Mouse (Mus musculus) hindbrain, embryonic 11.5 days (tissue): ENCODE measurements around the gene Padi1. TPM values are rescaled to one million over a fixed set of nuclear protein-coding genes. Genes with fewer than 3 reads are reported as not detected.
A peak's percentile ranks its signal among the peaks of the same experiment; 100 is the strongest.

Experiments used
- ATAC-seq: fragments of 200-750 bp; cut with Nextera tagmentation; 2 replicates; pipeline ENCODE4 v1.8.0; 2017; ENCODE audit warnings: mild to moderate bottlenecking, moderate TSS enrichment, moderate library complexity; ENCODE audit not compliant: low FRiP score
- DNase-seq: peaks from one replicate; pipeline ENCODE4 v3.0.0-alpha.2; 2015; ENCODE audit warnings: low spot score
- H3K27ac ChIP-seq: fragments of 300-500 bp; sonication (generic); 2 replicates; pipeline ENCODE4 v1.5.1; 2014; ENCODE audit warnings: mild to moderate bottlenecking, low read depth, low read length
- H3K27me3 ChIP-seq: fragments of 300-500 bp; sonication (generic); 2 replicates; pipeline ENCODE4 v1.6.1; 2014; ENCODE audit warnings: mild to moderate bottlenecking, low read length, moderate library complexity, mixed read lengths; ENCODE audit not compliant: control insufficient read depth, insufficient read depth
- H3K36me3 ChIP-seq: fragments of 300-500 bp; sonication (generic); 2 replicates; pipeline ENCODE4 v1.6.1; 2014; ENCODE audit warnings: mild to moderate bottlenecking, low read length, moderate library complexity, mixed read lengths; ENCODE audit not compliant: control insufficient read depth, insufficient read depth
- H3K4me1 ChIP-seq: fragments of 300-500 bp; sonication (generic); replicated peaks from 2 replicates; pipeline ENCODE4 v1.6.1; 2014; ENCODE audit warnings: low read length, mixed read lengths; ENCODE audit not compliant: control insufficient read depth, insufficient read depth
- H3K4me2 ChIP-seq: fragments of 300-500 bp; sonication (generic); replicated peaks from 2 replicates; pipeline ENCODE4 v1.6.1; 2014; ENCODE audit warnings: mild to moderate bottlenecking, low read depth, low read length
- H3K4me3 ChIP-seq: fragments of 300-500 bp; sonication (generic); 2 replicates; pipeline ENCODE4 v1.5.1; 2014; ENCODE audit warnings: low read depth, low read length
- H3K9ac ChIP-seq: fragments of 300-500 bp; sonication (generic); 2 replicates; pipeline ENCODE4 v1.6.1; 2014; ENCODE audit warnings: low read depth, low read length
- H3K9me3 ChIP-seq: fragments of 300-500 bp; sonication (generic); 2 replicates; pipeline ENCODE4 v1.6.1; 2016; ENCODE audit warnings: low read length; ENCODE audit not compliant: control insufficient read depth
- WGBS: fragments of 180-500 bp; shearing (Covaris S2); extraction: QIAGEN DNeasy Blood & Tissue Kit; methylation state at CpG from one replicate; pipeline ENCODE4 v1.1.7; 2014; 5-methylcytosine and 5-hydroxymethylcytosine counted together
- polyA plus RNA-seq: library from polyadenylated mRNA; unstranded; fragments of >200 nt; fragmentation: Nextera tagmentation; extraction: Ambion mirVana; gene quantifications from 2 replicates; pipeline ENCODE4 v1.2.1, GENCODE M21; 2014

The Padi1 gene
- polyA plus RNA-seq, 1 experiment from 2014 or later: 0.05 TPM

- Histone ChIP-seq H3K4me2 (no peak overlapping the region), H3K36me3 (no peaks in the 10 kb centered on the region), H3K27ac (no peak overlapping the region), H3K4me3 (no peak overlapping the region), H3K9me3 (no peaks in the 10 kb centered on the region), H3K4me1 (0 out of 2 replicates have a peak, but pooled peaks cover 4% of the 10 kb centered on the region), H3K9ac (no peak overlapping the region), H3K27me3 (no peaks in the 10 kb centered on the region)
- DNase-seq: no peak
- ATAC-seq: no peak
- WGBS: 85% methylated on average over 3 of the region's 3 CpGs
Measured at GRCm38 (mm10) chr4:140871376-140871775, 25.8 kb upstream of the Padi1 start.

GRCm38 (mm10) chr4:140870876-140871275 is 25.3 kb upstream of the Padi1 start:
- Histone ChIP-seq H3K9ac (no peak overlapping the region), H3K36me3 (no peaks in the 10 kb centered on the region), H3K27me3 (no peaks in the 10 kb centered on the region), H3K9me3 (no peaks in the 10 kb centered on the region), H3K4me1 (0 out of 2 replicates have a peak, but pooled peaks cover 4% of the 10 kb centered on the region), H3K4me2 (no peak overlapping the region), H3K27ac (no peak overlapping the region), H3K4me3 (no peak overlapping the region)
- DNase-seq (no peak), ATAC-seq (no peak)
- 84% methylated on average over 7 of the region's 7 CpGs for WGBS

- Histone ChIP-seq H3K27me3 (no peaks in the 10 kb centered on the region), H3K4me3 (no peak overlapping the region), H3K4me2 (no peak overlapping the region), H3K4me1 (0 out of 2 replicates have a peak, but pooled peaks cover 4% of the 10 kb centered on the region), H3K36me3 (no peaks in the 10 kb centered on the region), H3K9me3 (no peaks in the 10 kb centered on the region), H3K27ac (no peak overlapping the region), H3K9ac (no peak overlapping the region)
- 94% methylated on average over 8 of the region's 8 CpGs for WGBS
- no peak for DNase-seq
- no peak for ATAC-seq
Measured at GRCm38 (mm10) chr4:140869945-140870344, 24.4 kb upstream of the Padi1 start.

GRCm38 (mm10) chr4:140868484-140869190 is 23.1 kb upstream of the Padi1 start:
- 0 out of 2 replicates have a peak, but pooled peaks cover 4% of the 10 kb centered on the region for H3K4me1 ChIP-seq
- no peak for ATAC-seq
- WGBS: 10% methylated on average over 14 of the region's 14 CpGs
- H3K27ac ChIP-seq: no peak overlapping the region
- no peaks in the 10 kb centered on the region for H3K9me3 ChIP-seq
- DNase-seq: peak; percentile 55
- no peak overlapping the region for H3K4me2 ChIP-seq
- no peak overlapping the region for H3K9ac ChIP-seq
- H3K4me3 ChIP-seq: no peak overlapping the region
- H3K36me3 ChIP-seq: no peaks in the 10 kb centered on the region
- no peaks in the 10 kb centered on the region for H3K27me3 ChIP-seq

- Histone ChIP-seq H3K9ac (no peak overlapping the region), H3K4me1 (no peaks in the 10 kb centered on the region), H3K9me3 (no peaks in the 10 kb centered on the region), H3K4me2 (no peak overlapping the region), H3K4me3 (no peak overlapping the region), H3K36me3 (no peaks in the 10 kb centered on the region), H3K27ac (no peak overlapping the region), H3K27me3 (no peaks in the 10 kb centered on the region)
- WGBS: 83% methylated on average over 11 of the region's 11 CpGs
- ATAC-seq (no peak), DNase-seq (no peak)
Measured at GRCm38 (mm10) chr4:140862036-140862650, 16.6 kb upstream of the Padi1 start.

- H3K36me3 ChIP-seq: no peaks in the 10 kb centered on the region
- H3K4me1 ChIP-seq: no peaks in the 10 kb centered on the region
- no peak overlapping the region for H3K4me3 ChIP-seq
- no peaks in the 10 kb centered on the region for H3K9me3 ChIP-seq
- H3K4me2 ChIP-seq: no peak overlapping the region
- no peak overlapping the region for H3K27ac ChIP-seq
- H3K27me3 ChIP-seq: no peaks in the 10 kb centered on the region
- no peak for DNase-seq
- no peak overlapping the region for H3K9ac ChIP-seq
- no peak for ATAC-seq
- 88% methylated on average over 7 of the region's 7 CpGs for WGBS
Measured at GRCm38 (mm10) chr4:140860767-140861147, 15.2 kb upstream of the Padi1 start.

GRCm38 (mm10) chr4:140860125-140860766 is 14.7 kb upstream of the Padi1 start:
- Histone ChIP-seq H3K4me2 (no peak overlapping the region), H3K9ac (no peak overlapping the region), H3K4me3 (no peak overlapping the region), H3K27ac (no peak overlapping the region), H3K9me3 (no peaks in the 10 kb centered on the region), H3K36me3 (no peaks in the 10 kb centered on the region), H3K27me3 (no peaks in the 10 kb centered on the region), H3K4me1 (no peaks in the 10 kb centered on the region)
- DNase-seq (no peak), ATAC-seq (no peak)
- 50% methylated on average over 7 of the region's 7 CpGs for WGBS

- no peaks in the 10 kb centered on the region for H3K4me1 ChIP-seq
- H3K4me3 ChIP-seq: no peak overlapping the region
- WGBS: 83% methylated on average over 11 of the region's 11 CpGs
- ATAC-seq (no peak), DNase-seq (no peak)
- no peak overlapping the region for H3K9ac ChIP-seq
- no peak overlapping the region for H3K27ac ChIP-seq
- no peak overlapping the region for H3K4me2 ChIP-seq
- H3K36me3 ChIP-seq: no peaks in the 10 kb centered on the region
- H3K9me3 ChIP-seq: no peaks in the 10 kb centered on the region
- no peaks in the 10 kb centered on the region for H3K27me3 ChIP-seq
Measured at GRCm38 (mm10) chr4:140859291-140859690, 13.7 kb upstream of the Padi1 start.
